Mouse (Mus musculus): ENCODE measurements around the gene Zfp28.

Gene Zfp28

DNA sequence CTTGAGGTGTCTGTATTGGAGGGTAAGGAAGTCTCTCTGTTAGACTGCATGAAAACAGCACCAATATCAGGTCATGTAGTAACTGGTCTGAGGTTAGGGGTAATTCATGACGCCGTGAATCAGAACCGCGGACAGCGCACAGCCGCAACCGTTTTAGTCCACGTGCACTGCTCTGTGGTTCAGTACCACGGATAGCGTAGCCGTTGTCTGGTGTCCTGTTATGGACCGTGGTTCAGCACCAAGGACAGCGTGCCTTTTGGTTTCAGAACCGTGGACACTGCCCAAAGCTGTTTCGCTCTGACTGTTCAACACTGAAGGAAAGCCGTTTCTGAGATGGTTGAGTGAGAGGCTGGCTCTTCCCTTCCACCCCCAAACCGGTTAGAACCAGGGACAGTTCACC lies 26.9 kb downstream of the Zfp28 start, which contains the start of gene Gm20715:
Gene Gm20715, plus strand, starts transcription at position 235 of the 400 bp plus-strand sequence.
- peak; percentile 63 to 66 for DNase-seq

DNA sequence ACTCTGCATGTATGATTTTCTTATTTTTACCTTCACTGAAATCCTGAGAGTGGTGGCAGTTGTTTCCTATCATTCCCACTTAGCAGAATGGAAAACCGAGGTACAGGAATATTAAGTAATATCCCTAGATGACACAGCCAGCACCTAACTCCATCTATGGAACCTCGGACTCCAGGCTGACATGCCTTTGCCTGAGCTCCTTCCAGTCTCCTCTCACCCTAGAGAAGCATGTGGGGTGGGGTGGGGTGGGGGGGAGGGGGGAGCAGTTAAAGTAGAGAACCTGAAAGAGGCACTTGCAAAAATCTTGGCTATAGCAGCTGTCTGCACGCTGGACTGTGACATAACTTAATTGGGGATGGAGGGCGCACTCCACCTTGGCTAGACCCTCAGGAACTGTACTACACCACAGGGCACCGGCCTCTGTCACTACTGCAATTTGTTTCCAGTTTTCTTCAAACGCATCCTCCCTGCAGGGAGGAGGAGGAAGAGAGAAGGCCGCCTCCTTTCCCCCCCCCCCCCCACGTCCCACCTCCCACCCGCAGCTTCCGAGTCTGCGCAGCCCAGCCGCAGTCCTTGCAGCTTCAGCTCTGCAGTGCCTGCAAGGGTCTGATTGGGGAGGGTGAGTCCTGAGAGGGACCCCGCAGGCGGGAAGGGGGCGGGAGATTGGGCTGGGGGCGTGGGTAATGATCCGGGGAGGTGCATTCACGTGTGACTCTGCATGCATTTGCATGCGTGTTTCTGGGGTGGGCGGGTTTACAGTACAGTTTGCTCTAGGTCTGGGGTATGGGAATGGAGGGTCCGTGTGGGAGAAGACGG lies 31.7 kb downstream of the Zfp28 start:
- DNase-seq, result no peak

DNA sequence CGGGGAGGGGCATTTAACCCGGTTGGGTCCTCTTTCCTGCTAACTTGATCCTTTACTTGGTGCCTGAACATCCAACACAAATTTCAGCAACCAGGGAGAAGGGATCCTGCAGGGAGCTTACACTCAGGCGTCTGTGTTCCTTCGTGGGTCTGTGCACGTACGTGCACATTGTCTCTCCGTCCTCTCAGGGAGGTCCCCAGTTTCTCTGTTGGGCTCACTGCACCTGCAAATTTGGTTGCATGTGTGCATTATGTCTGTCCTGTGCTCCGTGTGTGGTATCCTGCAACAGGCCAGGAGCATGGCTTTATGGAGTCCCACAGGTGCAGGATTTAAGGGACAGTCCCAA lies 32.3 kb downstream of the Zfp28 start:
- no peak for DNase-seq

DNA sequence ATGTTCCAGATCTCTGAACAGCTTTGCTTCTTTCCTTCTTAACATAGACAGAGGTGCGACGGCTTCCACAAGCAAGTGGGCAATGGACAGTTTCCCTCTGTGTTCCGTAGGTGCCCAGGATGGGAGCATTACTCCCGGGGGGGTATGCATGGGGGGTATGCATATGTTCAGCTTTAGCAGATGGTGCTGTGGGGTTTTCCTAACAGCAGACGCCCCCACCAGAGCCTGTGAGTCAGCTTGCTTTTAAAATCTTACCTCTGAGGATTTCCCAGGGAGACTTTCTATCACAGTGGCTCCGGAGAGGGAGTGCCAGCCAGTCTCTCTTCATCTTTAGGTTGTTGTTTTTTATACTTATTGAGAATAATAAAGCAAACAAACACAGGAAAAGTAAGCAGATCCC lies 36.8 kb downstream of the Zfp28 start:
- no peak for DNase-seq

DNA sequence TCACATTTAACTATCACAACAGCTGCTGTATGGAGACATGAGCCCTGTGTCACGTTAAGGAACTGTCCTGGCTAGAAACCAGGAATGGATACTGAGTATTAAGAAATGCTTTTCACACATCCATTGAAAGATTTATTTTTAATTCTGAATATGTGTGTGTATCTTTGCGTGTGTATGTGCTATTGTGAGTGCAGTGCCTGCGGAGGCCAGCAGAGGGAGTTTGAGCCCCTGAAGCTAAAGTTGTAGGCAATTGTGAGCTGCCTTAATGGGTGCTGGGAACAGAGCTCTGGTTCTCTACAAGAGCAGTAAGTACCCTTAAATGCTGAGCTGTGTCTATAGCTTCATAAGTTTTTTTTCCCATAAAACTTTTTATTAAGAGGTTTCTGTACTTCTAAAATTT lies 46.3 kb downstream of the Zfp28 start:
- no peak for DNase-seq

DNA sequence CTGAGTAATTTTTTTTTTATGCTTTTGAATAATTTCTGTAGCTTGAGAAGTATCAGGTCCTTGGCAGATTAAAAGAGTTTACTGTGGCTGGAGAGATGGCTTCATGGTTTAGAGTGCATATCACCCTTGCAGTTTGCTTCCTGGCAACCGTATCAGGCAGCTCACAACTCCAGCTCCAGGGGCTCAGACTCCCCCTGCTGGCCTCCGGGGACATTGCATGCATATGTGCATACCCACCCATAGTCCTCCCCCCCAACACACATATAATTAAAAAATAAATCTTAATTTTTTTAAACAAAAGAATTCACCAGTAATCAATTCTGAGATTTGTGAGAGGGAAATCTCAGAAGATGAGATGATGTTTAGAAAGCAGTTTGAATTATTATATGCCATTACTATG lies 47.2 kb downstream of the Zfp28 start:
- peak; percentile 26 to 35 for DNase-seq

DNA sequence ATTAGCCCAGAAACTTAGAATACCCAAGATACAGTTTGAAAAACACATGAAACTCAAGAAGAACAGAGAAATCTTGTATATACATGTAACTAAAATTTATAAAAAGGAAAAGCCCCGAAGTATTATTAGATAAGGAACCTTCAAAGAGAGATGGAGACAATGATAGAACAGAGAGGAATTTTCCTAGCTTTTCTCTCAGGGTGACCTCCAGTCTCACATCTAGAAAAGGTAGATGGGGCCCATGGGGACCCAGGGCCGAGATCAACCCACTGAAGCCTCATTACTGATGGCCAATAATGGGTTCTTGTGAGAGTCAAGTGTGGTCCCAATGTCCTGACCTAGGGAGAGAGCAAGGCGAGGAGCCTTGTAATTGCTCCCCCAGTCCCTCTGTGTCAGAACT lies 55.3 kb downstream of the Zfp28 start, which contains the start of gene Olfr1344:
Gene Olfr1344, plus strand, starts transcription at position 301 of the 400 bp plus-strand sequence.
- DNase-seq, result no peak

DNA sequence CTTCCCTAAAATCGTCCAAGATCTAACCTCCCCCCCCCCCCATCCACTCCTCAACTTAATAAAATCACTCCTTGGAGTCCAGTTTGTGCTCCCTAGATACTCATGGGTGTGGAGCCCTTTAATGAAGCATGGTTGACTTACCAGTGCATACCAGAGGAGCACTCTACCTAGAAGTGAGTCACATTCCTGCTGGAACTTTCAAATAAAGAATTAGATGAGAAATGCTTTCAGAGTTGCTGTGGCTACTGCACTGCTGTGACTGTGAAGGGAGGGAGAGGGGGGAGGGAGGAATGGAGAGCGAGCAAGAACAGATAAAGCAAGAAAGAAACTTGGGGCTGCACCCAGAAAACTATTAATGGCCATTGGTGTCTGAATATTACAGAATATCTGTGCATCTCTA lies 58.1 kb downstream of the Zfp28 start:
- no peak for DNase-seq
